Mouse (Mus musculus): ENCODE measurements around the gene Ublcp1. TPM values are rescaled to one million over a fixed set of nuclear protein-coding genes. Genes with fewer than 3 reads are reported as not detected.

Ublcp1 gene
- polyA plus RNA-seq, 1 experiment from 2014 or later, result 58.5 TPM

DNA sequence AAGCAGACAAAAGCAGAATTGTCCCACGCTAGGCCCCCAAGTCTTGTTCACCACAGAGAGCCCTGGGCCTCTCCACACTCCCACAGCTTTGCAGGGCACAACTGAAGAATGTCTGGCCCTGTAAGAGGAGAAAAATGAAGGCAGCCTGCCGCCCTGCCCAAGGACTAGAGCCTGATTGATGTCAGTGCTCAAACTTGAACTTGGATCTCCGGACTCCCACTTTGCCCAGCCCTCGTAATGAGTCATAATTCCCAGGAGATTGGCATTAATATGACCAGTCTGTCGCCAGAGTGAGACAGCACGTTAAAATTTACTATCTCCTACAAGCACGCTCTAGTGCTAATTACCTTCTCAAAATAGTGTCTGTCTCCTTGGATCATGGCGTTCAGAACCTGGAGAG lies 45.3 kb downstream of the Ublcp1 start:
- Histone ChIP-seq H3K4me3 (no peak overlapping the region), H3K27me3 (ENCODE audit: insufficient read depth, poor library complexity, severe bottlenecking) (no peaks in the 10 kb centered on the region), H3K4me1 (replicated peaks) (0 out of 2 replicates have a peak, but pooled peaks cover 9% of the 10 kb centered on the region), H3K27ac (no peak overlapping the region), H3K36me3 (no peaks in the 10 kb centered on the region), H3K9me3 (no peaks in the 10 kb centered on the region)
- no peak for DNase-seq (ENCODE audit: low spot score)
- 89% methylated on average over 8 of the region's 8 CpGs for WGBS

DNA sequence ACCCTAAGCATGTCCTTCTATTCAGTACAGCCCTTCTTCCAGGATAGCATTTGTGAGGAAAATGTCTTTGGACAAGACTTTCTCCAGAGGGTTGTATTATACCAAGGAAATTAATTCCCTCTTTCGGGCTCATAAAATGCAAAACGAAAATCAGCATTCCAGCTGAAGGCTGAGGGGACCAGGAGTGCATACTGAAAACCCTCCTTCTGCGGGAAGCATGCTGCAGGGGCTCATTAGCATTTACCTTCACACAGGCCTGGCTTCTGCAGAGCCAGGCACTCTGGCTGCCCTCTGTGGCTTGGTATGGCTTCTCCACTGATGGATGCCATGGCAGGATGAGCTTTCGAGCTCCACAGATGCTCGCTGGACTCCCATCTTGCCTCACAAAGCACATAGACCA lies 46.3 kb downstream of the Ublcp1 start:
- no peak overlapping the region for H3K4me3 ChIP-seq
- no peaks in the 10 kb centered on the region for H3K27me3 ChIP-seq (ENCODE audit: insufficient read depth, poor library complexity, severe bottlenecking)
- no peaks in the 10 kb centered on the region for H3K36me3 ChIP-seq
- H3K9me3 ChIP-seq, result no peaks in the 10 kb centered on the region
- no peak for DNase-seq (ENCODE audit: low spot score)
- H3K4me1 ChIP-seq (replicated peaks), result 0 out of 2 replicates have a peak, but pooled peaks cover 9% of the 10 kb centered on the region
- H3K27ac ChIP-seq, result no peak overlapping the region
- 67% methylated on average over 5 of the region's 5 CpGs for WGBS

DNA sequence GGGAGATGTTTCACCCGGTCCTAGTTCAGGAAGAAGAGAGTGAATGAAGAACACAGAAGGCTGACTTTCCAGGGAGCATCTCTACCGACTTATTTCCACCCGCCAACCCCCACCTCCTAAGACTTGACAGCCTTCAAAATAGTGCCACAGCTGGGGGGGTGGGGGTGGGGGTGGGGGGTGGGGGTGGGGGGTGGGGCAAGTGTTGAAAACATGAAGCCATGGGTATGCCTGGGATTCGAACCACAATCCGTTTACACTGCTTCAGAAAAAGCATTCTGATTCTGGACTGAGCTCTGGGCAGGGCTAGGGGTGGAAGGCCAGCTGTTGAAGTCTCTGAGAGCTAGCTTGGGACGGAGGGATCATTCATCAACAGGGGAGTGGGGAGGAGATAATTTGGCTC lies 47.0 kb downstream of the Ublcp1 start:
- Histone ChIP-seq H3K27me3 (ENCODE audit: insufficient read depth, poor library complexity, severe bottlenecking) (no peaks in the 10 kb centered on the region), H3K27ac (no peak overlapping the region), H3K4me3 (no peak overlapping the region), H3K9me3 (no peaks in the 10 kb centered on the region), H3K4me1 (replicated peaks) (0 out of 2 replicates have a peak, but pooled peaks cover 9% of the 10 kb centered on the region), H3K36me3 (no peaks in the 10 kb centered on the region)
- 54% methylated on average over 6 of the region's 6 CpGs for WGBS
- DNase-seq (ENCODE audit: low spot score), result no peak

DNA sequence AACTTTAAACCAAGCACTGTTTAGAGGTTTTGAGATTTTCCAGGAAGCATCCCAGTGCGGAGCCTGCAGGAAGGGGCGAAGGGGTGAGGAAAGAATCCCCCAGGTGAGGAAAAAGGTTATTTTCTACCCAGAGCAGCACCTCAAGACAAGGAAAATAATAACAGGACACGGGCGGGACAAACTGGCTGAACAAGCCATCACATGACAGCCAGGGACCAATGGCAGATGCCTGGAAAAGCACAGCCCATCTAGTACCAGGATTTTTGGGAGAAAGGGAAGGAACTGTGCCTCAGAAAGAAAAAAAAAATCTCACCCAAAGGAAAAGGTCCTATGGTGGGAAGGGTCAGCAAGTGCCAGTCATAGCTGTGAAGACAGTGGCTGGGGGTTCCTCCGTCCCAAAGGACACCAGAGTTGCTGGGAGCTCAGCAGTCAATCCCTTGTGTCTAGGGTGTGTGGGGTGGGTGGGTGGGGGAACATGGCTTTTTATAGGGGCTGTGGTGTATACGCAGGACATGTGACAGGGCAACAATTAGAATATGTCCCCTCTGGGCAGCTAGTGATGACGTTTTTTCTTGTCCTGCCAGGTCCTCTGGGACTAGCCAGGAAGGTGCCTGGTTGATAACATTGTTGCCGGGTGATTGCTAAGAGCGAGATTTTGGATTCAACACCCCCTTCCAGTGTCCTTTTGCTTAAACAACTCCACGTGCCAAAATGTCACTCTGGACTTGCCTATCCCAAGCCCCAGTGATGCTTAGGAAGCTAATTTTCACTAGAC lies 47.8 kb downstream of the Ublcp1 start:
- Histone ChIP-seq H3K4me1 (replicated peaks) (0 out of 2 replicates have a peak, but pooled peaks cover 9% of the 10 kb centered on the region), H3K27me3 (ENCODE audit: insufficient read depth, poor library complexity, severe bottlenecking) (no peaks in the 10 kb centered on the region), H3K4me3 (no peak overlapping the region), H3K36me3 (no peaks in the 10 kb centered on the region), H3K9me3 (no peaks in the 10 kb centered on the region), H3K27ac (no peak overlapping the region)
- no peak for DNase-seq (ENCODE audit: low spot score)
- 74% methylated on average over 10 of the region's 10 CpGs for WGBS

DNA sequence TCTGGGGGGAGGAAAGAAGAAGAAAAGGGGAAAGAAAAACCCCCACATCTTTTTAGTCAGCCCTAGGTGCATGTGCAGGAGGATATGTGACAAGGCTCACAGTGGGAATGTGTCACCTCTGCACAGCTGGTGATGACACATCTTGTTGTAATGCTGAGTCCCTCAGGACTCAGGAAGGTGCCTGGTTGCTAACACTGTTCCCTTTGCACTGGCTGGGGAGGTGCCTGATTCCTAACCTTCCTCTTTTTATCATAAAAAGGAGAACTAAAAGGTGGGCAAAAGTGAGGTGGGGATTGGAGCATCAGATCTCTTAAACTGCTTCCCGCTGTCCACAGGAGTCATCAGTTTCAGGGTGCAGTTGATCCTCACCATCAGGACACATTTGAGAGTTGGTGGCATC lies 52.9 kb downstream of the Ublcp1 start:
- Histone ChIP-seq H3K27ac (no peak overlapping the region), H3K36me3 (no peaks in the 10 kb centered on the region), H3K27me3 (ENCODE audit: insufficient read depth, poor library complexity, severe bottlenecking) (no peaks in the 10 kb centered on the region), H3K4me3 (no peak overlapping the region), H3K9me3 (no peaks in the 10 kb centered on the region), H3K4me1 (replicated peaks) (no peaks in the 10 kb centered on the region)
- no peak for DNase-seq (ENCODE audit: low spot score)
- WGBS, result 67% methylated on average over 1 of the region's 1 CpGs

DNA sequence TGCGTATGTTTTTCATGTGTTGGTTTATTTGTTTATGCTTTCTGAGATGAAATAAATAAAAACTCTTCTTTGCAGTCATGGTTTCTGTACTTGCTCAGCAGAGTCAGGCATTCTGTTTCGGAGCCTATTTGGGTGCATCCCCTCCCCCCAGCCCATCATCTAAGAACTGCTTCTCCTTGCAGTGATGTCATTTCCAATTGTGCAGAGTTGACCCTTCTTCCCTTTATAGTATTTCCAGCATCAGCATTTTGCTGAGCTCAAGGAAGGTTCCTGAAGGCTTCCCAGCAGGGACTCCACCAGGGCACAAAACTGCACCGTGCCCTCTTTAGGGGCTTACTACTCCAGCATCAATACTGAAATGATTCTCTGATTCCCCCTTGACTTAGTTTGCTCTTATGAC lies 55.7 kb downstream of the Ublcp1 start:
- Histone ChIP-seq H3K4me3 (no peak overlapping the region), H3K4me1 (replicated peaks) (no peaks in the 10 kb centered on the region), H3K27me3 (ENCODE audit: insufficient read depth, poor library complexity, severe bottlenecking) (no peaks in the 10 kb centered on the region), H3K36me3 (no peaks in the 10 kb centered on the region), H3K9me3 (no peaks in the 10 kb centered on the region), H3K27ac (no peak overlapping the region)
- DNase-seq (ENCODE audit: low spot score), result no peak
- 85% methylated on average over 3 of the region's 3 CpGs for WGBS

DNA sequence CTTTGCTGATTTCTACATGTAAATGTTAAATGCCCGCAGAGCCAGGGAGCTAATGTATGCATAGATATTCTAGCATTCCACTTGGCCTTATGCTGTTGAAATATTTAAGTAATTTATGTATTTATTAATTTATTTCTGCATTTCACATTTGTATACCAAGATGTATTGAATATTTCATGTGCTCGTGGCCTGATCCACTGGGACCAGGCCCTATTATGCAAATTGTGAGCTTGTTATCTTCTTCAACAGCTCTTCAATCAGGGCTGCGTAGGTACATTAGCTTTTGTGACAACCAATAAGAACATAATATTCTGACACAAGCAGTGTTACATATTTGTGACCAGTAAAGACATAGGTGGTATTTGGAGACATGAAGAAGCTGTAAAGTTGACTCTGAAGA lies 56.9 kb downstream of the Ublcp1 start:
- no peaks in the 10 kb centered on the region for H3K4me1 ChIP-seq (replicated peaks)
- no peak overlapping the region for H3K27ac ChIP-seq
- WGBS, result 83% methylated on average over 3 of the region's 3 CpGs
- no peaks in the 10 kb centered on the region for H3K27me3 ChIP-seq (ENCODE audit: insufficient read depth, poor library complexity, severe bottlenecking)
- H3K36me3 ChIP-seq, result no peaks in the 10 kb centered on the region
- no peak for DNase-seq (ENCODE audit: low spot score)
- no peak overlapping the region for H3K4me3 ChIP-seq
- H3K9me3 ChIP-seq, result no peaks in the 10 kb centered on the region

DNA sequence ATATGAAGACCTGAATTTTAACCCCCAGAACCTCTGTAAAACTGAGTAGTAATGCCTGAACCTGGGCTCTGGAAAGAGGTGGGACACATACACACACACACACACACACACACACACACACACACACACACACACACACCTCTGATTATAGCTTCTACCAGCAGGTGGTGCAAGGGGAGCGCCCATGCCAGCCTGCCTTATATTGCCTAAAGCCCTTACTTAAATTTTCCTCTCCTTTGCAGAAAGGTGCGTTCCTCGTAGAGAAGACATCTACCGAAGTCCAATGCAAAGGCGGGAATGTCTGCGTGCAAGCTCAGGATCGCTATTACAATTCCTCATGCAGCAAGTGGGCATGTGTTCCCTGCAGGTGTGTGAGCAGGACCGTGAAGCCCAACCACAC lies 58.0 kb downstream of the Ublcp1 start:
- 89% methylated on average over 8 of the region's 8 CpGs for WGBS

DNA sequence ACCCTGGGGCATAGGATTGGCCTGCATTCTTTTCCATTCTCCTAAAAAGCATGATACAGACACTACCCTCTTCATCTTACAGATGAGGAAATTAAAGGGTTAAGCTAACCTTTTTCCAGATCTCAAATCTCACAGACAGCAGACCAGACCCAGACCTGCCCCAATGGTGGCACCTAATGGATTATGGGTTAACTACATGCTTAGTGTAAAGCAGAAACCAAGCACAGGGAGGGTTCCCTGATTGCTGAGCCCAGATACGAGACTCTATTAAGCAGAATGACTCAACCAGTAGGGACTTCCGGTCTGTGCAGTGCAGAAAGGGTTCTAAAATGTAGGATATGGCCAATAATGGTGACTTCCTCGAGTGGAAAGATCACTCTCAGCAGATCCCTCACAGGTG lies 59.9 kb downstream of the Ublcp1 start:
- Histone ChIP-seq H3K9me3 (no peaks in the 10 kb centered on the region), H3K4me1 (replicated peaks) (no peaks in the 10 kb centered on the region), H3K36me3 (no peaks in the 10 kb centered on the region), H3K4me3 (no peak overlapping the region), H3K27me3 (ENCODE audit: insufficient read depth, poor library complexity, severe bottlenecking) (no peaks in the 10 kb centered on the region), H3K27ac (no peak overlapping the region)
- WGBS, result 66% methylated on average over 3 of the region's 3 CpGs
- DNase-seq (ENCODE audit: low spot score), result no peak

More for the DNA sequence above, 58.0 kb downstream of the Ublcp1 start:
- H3K27me3 ChIP-seq (ENCODE audit: insufficient read depth, poor library complexity, severe bottlenecking), result no peaks in the 10 kb centered on the region
- H3K4me1 ChIP-seq (replicated peaks), result no peaks in the 10 kb centered on the region
- no peak overlapping the region for H3K4me3 ChIP-seq
- no peaks in the 10 kb centered on the region for H3K9me3 ChIP-seq
- H3K27ac ChIP-seq, result no peak overlapping the region
- no peaks in the 10 kb centered on the region for H3K36me3 ChIP-seq
- no peak for DNase-seq (ENCODE audit: low spot score)

DNA sequence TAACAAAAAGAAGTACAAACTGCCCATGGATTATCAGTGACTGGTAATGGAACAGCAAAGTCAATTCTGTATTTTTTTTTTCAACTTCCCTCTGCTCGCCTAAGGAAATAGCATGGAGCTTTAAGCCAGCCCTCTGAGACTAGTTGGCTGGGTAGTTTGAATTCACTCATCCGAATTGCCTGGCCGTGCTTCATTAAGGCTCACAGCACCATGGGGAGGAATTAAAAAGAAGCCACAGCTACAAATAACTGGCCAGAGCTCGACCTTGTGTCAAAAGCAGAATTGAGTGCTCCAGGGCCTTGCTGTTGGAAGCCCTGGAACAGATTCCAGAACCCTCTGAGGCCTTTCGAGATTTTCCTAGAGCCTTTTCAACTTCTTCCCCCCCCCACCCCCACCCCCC lies 61.7 kb downstream of the Ublcp1 start:
- H3K36me3 ChIP-seq, result no peaks in the 10 kb centered on the region
- H3K27me3 ChIP-seq (ENCODE audit: insufficient read depth, poor library complexity, severe bottlenecking), result no peaks in the 10 kb centered on the region
- no peaks in the 10 kb centered on the region for H3K9me3 ChIP-seq
- no peak overlapping the region for H3K27ac ChIP-seq
- H3K4me1 ChIP-seq (replicated peaks), result no peaks in the 10 kb centered on the region
- no peak for DNase-seq (ENCODE audit: low spot score)
- WGBS, result 37% methylated on average over 5 of the region's 5 CpGs
- H3K4me3 ChIP-seq, result no peak overlapping the region

DNA sequence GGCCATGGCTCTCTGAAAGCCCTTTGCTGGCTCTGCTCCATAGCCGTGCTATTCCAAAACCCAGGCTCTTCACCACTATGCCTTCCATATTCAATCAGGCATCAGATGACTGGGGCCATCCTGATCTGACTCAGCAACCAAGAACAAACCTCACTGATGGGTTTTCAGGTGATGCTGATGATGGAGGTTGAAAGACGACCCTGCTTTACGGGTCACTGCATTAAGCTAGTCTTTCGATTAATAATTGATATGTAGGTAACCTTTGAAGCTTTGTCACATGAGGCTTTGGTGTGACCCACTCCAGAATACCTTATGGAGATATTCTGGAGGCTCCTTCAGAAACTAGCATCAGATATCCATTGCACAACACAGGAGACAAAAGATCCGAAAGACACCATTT lies 63.8 kb downstream of the Ublcp1 start:
- H3K9me3 ChIP-seq, result no peaks in the 10 kb centered on the region
- no peak overlapping the region for H3K27ac ChIP-seq
- H3K4me3 ChIP-seq, result no peak overlapping the region
- H3K36me3 ChIP-seq, result no peaks in the 10 kb centered on the region
- 78% methylated on average over 5 of the region's 5 CpGs for WGBS
- no peaks in the 10 kb centered on the region for H3K27me3 ChIP-seq (ENCODE audit: insufficient read depth, poor library complexity, severe bottlenecking)
- no peak for DNase-seq (ENCODE audit: low spot score)
- no peaks in the 10 kb centered on the region for H3K4me1 ChIP-seq (replicated peaks)

DNA sequence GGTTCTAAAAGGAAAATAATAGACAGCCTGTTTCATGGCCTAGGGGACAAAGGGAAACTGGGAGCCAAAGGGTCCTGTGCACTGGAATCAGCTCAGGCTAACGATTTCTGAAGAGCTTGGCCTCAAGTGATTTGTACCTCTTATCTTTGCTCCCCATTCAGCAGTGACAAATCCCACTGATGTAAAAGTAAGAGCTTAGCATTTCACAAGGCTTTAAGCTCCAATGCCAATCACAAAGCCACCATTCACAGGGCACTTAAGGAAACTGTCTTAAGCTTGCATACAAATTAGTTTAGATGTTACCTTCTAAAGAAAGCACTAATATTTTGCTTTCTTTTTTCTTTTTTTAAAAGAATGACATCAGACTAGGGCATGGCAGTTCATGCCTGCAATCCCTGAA lies 64.3 kb downstream of the Ublcp1 start:
- Histone ChIP-seq H3K4me1 (replicated peaks) (no peaks in the 10 kb centered on the region), H3K4me3 (no peak overlapping the region), H3K27ac (no peak overlapping the region), H3K9me3 (no peaks in the 10 kb centered on the region), H3K27me3 (ENCODE audit: insufficient read depth, poor library complexity, severe bottlenecking) (no peaks in the 10 kb centered on the region), H3K36me3 (no peaks in the 10 kb centered on the region)
- no peak for DNase-seq (ENCODE audit: low spot score)
- 22% methylated on average over 1 of the region's 1 CpGs for WGBS

DNA sequence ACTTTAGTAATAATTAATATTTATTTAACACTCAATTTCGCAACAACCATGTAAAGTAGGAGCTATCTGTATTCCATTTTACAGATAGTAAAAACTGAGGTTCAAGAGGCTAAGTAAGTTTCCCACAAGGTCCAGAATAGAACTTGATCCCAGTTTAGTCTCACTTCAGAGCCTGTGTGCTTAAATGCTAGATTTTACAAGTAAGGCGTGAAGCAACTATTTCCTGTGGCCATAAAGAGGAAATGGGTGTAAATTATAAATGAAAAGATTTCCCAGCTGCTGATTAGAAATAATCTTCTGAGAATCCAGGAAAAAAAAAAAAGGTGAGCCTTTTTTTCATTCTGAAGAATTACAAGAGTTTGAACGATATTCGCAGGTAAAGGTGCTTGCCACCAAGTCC lies 65.2 kb downstream of the Ublcp1 start:
- no peak for DNase-seq (ENCODE audit: low spot score)
- H3K27ac ChIP-seq, result no peak overlapping the region
- no peaks in the 10 kb centered on the region for H3K36me3 ChIP-seq
- H3K27me3 ChIP-seq (ENCODE audit: insufficient read depth, poor library complexity, severe bottlenecking), result no peaks in the 10 kb centered on the region
- no peak overlapping the region for H3K4me3 ChIP-seq
- 92% methylated on average over 4 of the region's 4 CpGs for WGBS
- H3K4me1 ChIP-seq (replicated peaks), result no peaks in the 10 kb centered on the region
- H3K9me3 ChIP-seq, result no peaks in the 10 kb centered on the region
